Mouse (Mus musculus) adrenal gland, adult 2 months (tissue): ENCODE data around the gene Ppfia4. TPM values are rescaled to one million over a fixed set of nuclear protein-coding genes. Genes with fewer than 3 reads are reported as not detected.
"Not testable (repeated sequence)": the region's sequence is repeated elsewhere in the genome, so short reads cannot be mapped to it uniquely, and the experiment has no call there.

Experiments
- DNase-seq: peaks from one replicate; pipeline ENCODE4 v3.0.0; 2021
- polyA plus RNA-seq: library from polyadenylated mRNA; depleted of rRNA; stranded (reverse); fragments of >200 nt; gene quantifications from 2 replicates; pipeline ENCODE4 v1.2.3, GENCODE M21; 2012; rRNA removed
- total RNA-seq, 2 experiments: library from RNA; stranded (reverse); gene quantifications; 2 replicates each; pipeline ENCODE4 v1.2.3; 2021

The Ppfia4 gene
- total and polyA plus RNA-seq, 3 experiments = 0.86 to 6.8 (median 1.5) TPM

DNA sequence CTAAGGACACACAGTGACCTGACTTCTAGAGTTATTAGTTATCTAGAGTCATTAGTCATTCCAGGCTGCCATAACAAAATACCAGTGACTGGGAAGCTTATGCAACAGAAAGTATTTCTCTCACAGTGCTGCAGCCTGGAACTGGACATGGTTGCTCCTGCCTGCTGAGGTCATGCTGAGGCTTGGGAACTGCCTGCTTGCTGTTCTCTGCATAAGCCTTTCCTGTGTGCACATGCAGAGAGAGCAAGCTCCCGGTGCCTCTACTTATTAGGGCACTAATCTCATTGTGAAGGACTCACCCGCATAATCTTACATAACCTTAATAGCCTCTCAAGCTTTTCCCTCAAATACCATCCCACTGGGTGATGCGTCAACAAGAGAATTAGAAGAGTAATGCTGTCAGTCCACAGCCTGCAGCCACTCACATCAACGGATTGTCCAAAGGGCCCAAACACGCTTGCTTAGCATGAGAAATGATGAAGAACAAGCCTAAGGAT lies 59.9 kb downstream of the Ppfia4 start:
- no peak for DNase-seq

DNA sequence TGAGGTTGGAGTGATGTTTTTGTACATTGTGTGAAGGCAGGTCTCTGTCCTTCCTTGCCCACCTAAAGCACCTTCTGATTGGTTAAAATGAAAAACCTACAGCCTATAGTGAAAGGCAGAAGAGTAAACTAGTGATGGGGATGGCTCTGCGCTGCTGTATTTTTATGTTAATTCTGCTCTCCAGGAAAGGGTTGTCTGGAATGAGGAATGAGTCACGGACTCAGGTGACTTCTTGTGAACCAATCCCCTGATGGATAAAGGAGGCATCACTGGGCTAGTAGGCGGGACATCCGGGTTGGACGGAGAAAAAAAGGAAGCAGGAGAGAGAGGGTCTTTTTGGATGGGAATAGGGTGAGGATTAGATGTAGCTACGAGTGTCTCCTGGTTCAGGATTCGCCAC lies 62.7 kb downstream of the Ppfia4 start:
- no peak for DNase-seq

- no peak for DNase-seq
Observed at GRCm38 (mm10) chr1:134265797-134266196, 66.9 kb downstream of the Ppfia4 start.

DNA sequence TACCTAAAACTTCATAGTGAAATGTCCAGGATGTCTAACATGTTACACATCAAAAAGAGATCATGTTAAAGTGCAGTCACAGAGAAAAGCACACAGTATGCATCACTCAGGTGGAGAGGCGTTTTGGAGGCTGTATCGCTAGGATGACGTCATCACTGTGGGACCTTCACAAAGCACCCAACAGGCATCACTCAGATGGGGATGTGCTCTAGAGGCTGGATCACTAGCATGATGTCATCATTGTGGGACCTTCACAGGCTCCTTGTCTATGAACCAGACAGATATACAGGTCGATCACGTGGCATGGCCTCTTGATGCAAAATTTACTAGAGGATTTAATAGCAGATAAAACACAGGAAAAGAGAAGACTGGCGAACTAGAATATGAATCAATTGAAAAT lies 68.4 kb downstream of the Ppfia4 start:
- no peak for DNase-seq

DNA sequence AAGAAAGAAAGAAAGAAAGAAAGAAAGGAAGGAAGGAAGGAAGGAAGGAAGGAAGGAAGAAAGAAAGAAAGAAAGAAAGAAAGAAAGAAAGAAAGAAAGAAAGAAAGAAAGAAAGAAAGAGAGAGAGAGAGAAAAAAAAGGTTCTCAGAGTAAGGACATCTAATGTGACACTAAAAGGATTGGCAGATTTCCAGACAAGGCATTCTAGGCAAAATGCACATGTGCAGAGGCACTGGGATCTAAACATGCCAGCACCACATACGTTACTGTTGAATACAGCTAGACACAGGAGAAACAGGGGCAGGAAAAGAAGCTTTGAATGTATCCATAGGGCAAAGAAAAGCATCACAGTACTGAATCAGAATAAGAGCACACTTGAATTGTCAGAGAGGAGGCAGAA lies 83.0 kb downstream of the Ppfia4 start:
- DNase-seq = not testable (repeated sequence)

Other genes starting within 250 kb of the Ppfia4 start
- not detected for gene Chit1, start 221.7 kb downstream of the Ppfia4 start, total RNA-seq
- 0.07 and 0.08 TPM in 2 replicates for gene Chit1, start 221.7 kb downstream of the Ppfia4 start, polyA plus RNA-seq
- gene Chil1, start 150.8 kb downstream of the Ppfia4 start, total RNA-seq = 1 to 10 TPM; 1.1 to 1.6 TPM
- 0.20 and 0.57 TPM in 2 replicates for gene Chil1, start 150.8 kb downstream of the Ppfia4 start, polyA plus RNA-seq
- under 1 TPM in 1 of 2 experiments, not detected in 1; 0.38 TPM for gene Mybph, start 139.5 kb downstream of the Ppfia4 start, total RNA-seq
- gene Mybph, start 139.5 kb downstream of the Ppfia4 start, polyA plus RNA-seq = 0.25 and 0.59 TPM in 2 replicates
- gene Adora1, start 97.5 kb downstream of the Ppfia4 start, total RNA-seq = 100 to 1,000 TPM; 110 to 198 TPM
- 180 and 209 TPM in 2 replicates for gene Adora1, start 97.5 kb downstream of the Ppfia4 start, polyA plus RNA-seq
- gene Myog, start 42.9 kb downstream of the Ppfia4 start, total RNA-seq = not detected
- gene Myog, start 42.9 kb downstream of the Ppfia4 start, polyA plus RNA-seq = not detected in 2 replicates
- gene Tmem183a, start 29.1 kb upstream of the Ppfia4 start, total RNA-seq = 10 to 100 TPM; 50.0 to 55.4 TPM
- 37.4 and 40.7 TPM in 2 replicates for gene Tmem183a, start 29.1 kb upstream of the Ppfia4 start, polyA plus RNA-seq
- not detected for gene 4933406M09Rik, start 53.0 kb upstream of the Ppfia4 start, total RNA-seq
- gene 4933406M09Rik, start 53.0 kb upstream of the Ppfia4 start, polyA plus RNA-seq = not detected in 2 replicates
- 10 to 100 TPM; 34.2 to 82.9 TPM for gene Cyb5r1, start 72.6 kb upstream of the Ppfia4 start, total RNA-seq
- gene Cyb5r1, start 72.6 kb upstream of the Ppfia4 start, polyA plus RNA-seq = 81.8 and 85.3 TPM in 2 replicates
- 100 to 1,000 TPM; 123 to 129 TPM for gene Adipor1, start 82.5 kb upstream of the Ppfia4 start, total RNA-seq
- 328 and 482 TPM in 2 replicates for gene Adipor1, start 82.5 kb upstream of the Ppfia4 start, polyA plus RNA-seq
- gene Klhl12, start 122.6 kb upstream of the Ppfia4 start, total RNA-seq = 10 to 100 TPM; 17.0 to 20.9 TPM
- 3.6 and 4.7 TPM in 2 replicates for gene Klhl12, start 122.6 kb upstream of the Ppfia4 start, polyA plus RNA-seq
- gene Rabif, start 161.7 kb upstream of the Ppfia4 start, total RNA-seq = 10 to 100 TPM; 28.6 to 30.0 TPM
- gene Rabif, start 161.7 kb upstream of the Ppfia4 start, polyA plus RNA-seq = 13.9 and 18.2 TPM in 2 replicates
- not detected for gene Mgat4e, start 216.8 kb upstream of the Ppfia4 start, total RNA-seq
- not detected in 2 replicates for gene Mgat4e, start 216.8 kb upstream of the Ppfia4 start, polyA plus RNA-seq
- gene Kdm5b, start 227.2 kb upstream of the Ppfia4 start, total RNA-seq = 10 to 100 TPM; 36.0 TPM
- gene Kdm5b, start 227.2 kb upstream of the Ppfia4 start, polyA plus RNA-seq = 22.3 and 23.5 TPM in 2 replicates